Mouse (Mus musculus) megakaryocyte, embryonic 14.5 days (primary cell): ENCODE data around the gene Lrrc1.

Experiments used
- FLI1 ChIP-seq: IDR thresholded peaks from 2 replicates; pipeline ENCODE4 v1.6.1; 2012; ENCODE audit warnings: low read length, inconsistent platforms, mixed read lengths
- GATA1 ChIP-seq: IDR thresholded peaks from 3 replicates; pipeline ENCODE4 v1.6.1; 2012; ENCODE audit warnings: mixed read lengths, low read length, inconsistent platforms, borderline replicate concordance

DNA sequence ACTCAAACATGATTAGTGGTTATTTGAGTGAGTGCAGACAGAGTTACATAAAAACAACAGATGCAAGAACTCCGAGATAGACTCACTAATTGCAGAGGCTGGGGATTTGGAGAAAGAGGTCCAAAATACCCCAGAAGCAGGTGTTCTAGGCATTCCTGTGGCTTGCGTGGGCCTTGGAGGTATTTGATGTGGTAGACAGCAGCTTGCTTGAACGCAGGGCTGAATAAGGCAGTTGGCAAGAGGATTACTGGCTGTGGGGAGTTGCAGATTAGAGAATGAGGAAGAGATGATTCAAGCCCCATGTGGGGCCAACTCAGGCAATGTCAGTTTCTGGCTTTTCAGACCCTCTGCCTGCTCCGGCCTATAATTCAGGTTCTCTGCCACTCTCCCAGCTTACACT, 47.8 kb upstream of the Lrrc1 start:
- TF ChIP-seq FLI1, result no peak
- no peak for TF ChIP-seq GATA1
